ENCODE assay signal across 14 mouse cellular contexts in the genomic region with DNA sequence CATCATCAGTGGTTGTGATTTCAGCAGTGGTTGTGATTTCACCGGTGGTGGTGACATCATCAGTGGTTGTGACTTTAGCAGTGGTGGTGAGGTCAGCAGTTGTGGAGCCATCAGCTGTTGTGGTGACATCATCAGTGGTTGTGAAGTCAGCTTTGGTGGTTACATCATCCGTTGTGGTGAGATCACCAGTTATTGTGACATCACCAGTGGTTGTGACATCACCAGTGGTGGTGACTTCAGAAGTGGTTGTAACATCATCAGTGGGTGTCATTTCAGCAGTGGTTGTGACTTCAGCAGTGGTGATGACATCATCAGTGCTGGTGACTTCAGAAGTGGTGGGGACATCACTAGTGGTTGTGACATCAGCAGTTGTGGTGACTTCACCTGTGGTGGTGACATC. TPM values are rescaled to one million over a fixed set of nuclear protein-coding genes. Genes with fewer than 3 reads are reported as not detected.
DNase-seq lines count a peak whose midpoint lies in the region; ATAC-seq and TF ChIP-seq lines count a peak whose summit lies in the region.
"Had no signal": no experiment of that assay in that cellular context is flagged by ENCODE, and none has a peak within 500 bp of the region (broad histone marks: within the 10 kb centered on the region; RNA-seq: fewer than 3 reads in every experiment).

No protein-coding gene starts in this region.

- peaks cover 4% of the 10 kb centered on the region; the same call in 1 of the 2 replicates for H3K9me3 ChIP-seq in intestine, embryonic 14.5 days (ENCODE audit: control insufficient read depth, low read length)
- peaks cover 4% of the 10 kb centered on the region; the same call in 1 of the 2 replicates for H3K9me3 ChIP-seq in intestine, postnatal 0 days (ENCODE audit: control insufficient read depth)
- H3K9me3 ChIP-seq in liver, embryonic 13.5 days (replicated peaks), result peaks cover 32% of the 10 kb centered on the region

- intact Hi-C loops in left cerebral cortex, postnatal 10 days (cut with DNase I), result no loop called here

- no peak overlapping the region for H3K4me2 ChIP-seq in intestine, embryonic 14.5 days (ENCODE audit: low read length)
- H3K4me2 ChIP-seq in intestine, postnatal 0 days (replicated peaks; ENCODE audit: low read depth), result no peak overlapping the region
- no peak overlapping the region for H3K4me2 ChIP-seq in liver, embryonic 13.5 days

- ATAC-seq in intestine, embryonic 14.5 days (replicated peaks; ENCODE audit: low FRiP score, low TSS enrichment, low read depth), result no peak; the same call in 1 of the 2 replicates
- no peak for ATAC-seq in intestine, postnatal 0 days
- peak; percentile 58 for ATAC-seq in liver, embryonic 13.5 days (ENCODE audit: low read depth)

- no peaks in the 10 kb centered on the region for H3K4me1 ChIP-seq in intestine, embryonic 14.5 days (replicated peaks; ENCODE audit: control insufficient read depth, insufficient read depth, low read length)
- H3K4me1 ChIP-seq in intestine, postnatal 0 days (replicated peaks; ENCODE audit: control insufficient read depth, insufficient read depth, low read length), result no peaks in the 10 kb centered on the region
- H3K4me1 ChIP-seq in liver, embryonic 13.5 days (replicated peaks), result no peaks in the 10 kb centered on the region

- WGBS in intestine, embryonic 14.5 days, result 66% methylated on average over 2 of the region's 2 CpGs
- 73% methylated on average over 2 of the region's 2 CpGs for WGBS in intestine, postnatal 0 days
- WGBS in liver, embryonic 13.5 days (ENCODE audit: insufficient replicate concordance), result 45% methylated on average over 2 of the region's 2 CpGs

- no peak for TF ChIP-seq CTCF in intestine, postnatal 0 days (IDR thresholded peaks at IDR 0.05; ENCODE audit: low read depth)

- H3K27ac ChIP-seq in intestine, embryonic 14.5 days (ENCODE audit: low read depth), result no peak overlapping the region
- H3K27ac ChIP-seq in intestine, postnatal 0 days (ENCODE audit: low read depth, low read length), result no peak overlapping the region
- no peak overlapping the region for H3K27ac ChIP-seq in liver, embryonic 13.5 days
- H3K27ac ChIP-seq: liver, embryonic 14.5 days had no signal

- H3K27me3 ChIP-seq in intestine, embryonic 14.5 days (replicated peaks; ENCODE audit: control insufficient read depth, insufficient read depth, low read length), result no peaks in the 10 kb centered on the region
- no peaks in the 10 kb centered on the region for H3K27me3 ChIP-seq in intestine, postnatal 0 days (replicated peaks; ENCODE audit: control insufficient read depth, insufficient read depth, low read length)
- no peaks in the 10 kb centered on the region for H3K27me3 ChIP-seq in liver, embryonic 13.5 days

- H3K36me3 ChIP-seq in intestine, embryonic 14.5 days (ENCODE audit: control insufficient read depth, insufficient read depth, low read length), result no peaks in the 10 kb centered on the region
- H3K36me3 ChIP-seq in intestine, postnatal 0 days (ENCODE audit: control insufficient read depth, insufficient read depth), result peaks cover 20% of the 10 kb centered on the region; the same call in 1 of the 2 replicates
- H3K36me3 ChIP-seq in liver, embryonic 13.5 days, result 0 out of 2 replicates have a peak, but pooled peaks cover 6% of the 10 kb centered on the region

- no peak overlapping the region for H3K4me3 ChIP-seq in intestine, embryonic 14.5 days (ENCODE audit: low read depth, low read length)
- H3K4me3 ChIP-seq in intestine, postnatal 0 days (ENCODE audit: low read depth, low read length), result no peak overlapping the region
- no peak overlapping the region for H3K4me3 ChIP-seq in liver, embryonic 13.5 days (replicated peaks)

- peak; percentile 78 for DNase-seq in intestine, embryonic 14.5 days (ENCODE audit: low spot score)
- peak; percentile 69 for DNase-seq in CD4-positive helper T cell, adult 2 months (ENCODE audit: low read depth, low spot score)
- peak; percentile 40 for DNase-seq in WW6 (ENCODE audit: low read depth, low spot score)
- DNase-seq in liver, embryonic 13.5 days, result no peak
- no peak for DNase-seq in urinary bladder, adult 2 months (ENCODE audit: low spot score)
- no peak for DNase-seq in left cerebral cortex, postnatal 10 days (ENCODE audit: extremely low spot score in 1 of 2, low spot score in 2 of 2)
- no peak for DNase-seq in layer of hippocampus, postnatal 10 days (ENCODE audit: low spot score in 2 of 2)
- DNase-seq: adrenal gland, postnatal 14 days; cerebellum, adult 8-10 months; gastrocnemius, postnatal 36 days; heart, postnatal 4 days; thymus, postnatal 14 days had no signal

- no peak overlapping the region for H3K9ac ChIP-seq in intestine, embryonic 14.5 days (ENCODE audit: low read length)
- H3K9ac ChIP-seq in intestine, postnatal 0 days (ENCODE audit: low read depth, low read length), result no peak overlapping the region
- H3K9ac ChIP-seq in liver, embryonic 13.5 days, result no peak overlapping the region
- H3K9ac ChIP-seq: liver, embryonic 14.5 days had no signal

RNA-seq across cellular contexts. Expression of gene Muc3, which starts 3.5 kb away (rescaled TPM):
- 0.81 and 1.3 TPM in 2 replicates for polyA plus RNA-seq in intestine, embryonic 14.5 days (2014; fragmentation: Nextera tagmentation; extraction: Ambion mirVana)
- 42.9 and 45.0 TPM in 2 replicates for polyA plus RNA-seq in intestine, postnatal 0 days (2015; fragmentation: Nextera tagmentation; extraction: Ambion mirVana)
- not detected in 2 replicates for polyA plus RNA-seq in liver, embryonic 13.5 days (2015; fragmentation: Nextera tagmentation; extraction: Ambion mirVana)
- polyA plus RNA-seq in urinary bladder, adult 2 months (2012; rRNA removed), result not detected in 2 replicates
- total RNA-seq in left cerebral cortex, postnatal 10 days (2021), result not detected
- not detected for total RNA-seq in layer of hippocampus, postnatal 10 days (2021)
- total RNA-seq: adrenal gland, postnatal 14 days; gastrocnemius, postnatal 36 days; heart, postnatal 4 days had no signal
- polyA plus RNA-seq: liver, embryonic 14.5 days had no signal

RNA-seq across cellular contexts. Expression of gene Trim56, which starts 36.6 kb away (rescaled TPM):
- 8.5 and 9.7 TPM in 2 replicates for polyA plus RNA-seq in intestine, embryonic 14.5 days (2014; fragmentation: Nextera tagmentation; extraction: Ambion mirVana)
- 7.3 and 7.7 TPM in 2 replicates for polyA plus RNA-seq in intestine, postnatal 0 days (2015; fragmentation: Nextera tagmentation; extraction: Ambion mirVana)
- 8.4 and 9.9 TPM in 2 replicates for polyA plus RNA-seq in liver, embryonic 13.5 days (2015; fragmentation: Nextera tagmentation; extraction: Ambion mirVana)
- 5.7 and 11.9 TPM in 2 replicates for polyA plus RNA-seq in urinary bladder, adult 2 months (2012; rRNA removed)
- 1 to 10 TPM; 3.0 to 3.9 TPM for total RNA-seq in left cerebral cortex, postnatal 10 days (2021)
- 1 to 10 TPM; 4.8 to 5.2 TPM for total RNA-seq in layer of hippocampus, postnatal 10 days (2021)

RNA-seq across cellular contexts. Expression of gene Muc3a, which starts 59.6 kb away (rescaled TPM):
- 2.2 and 2.4 TPM in 2 replicates for polyA plus RNA-seq in intestine, embryonic 14.5 days (2014; fragmentation: Nextera tagmentation; extraction: Ambion mirVana)
- 17.1 and 18.0 TPM in 2 replicates for polyA plus RNA-seq in intestine, postnatal 0 days (2015; fragmentation: Nextera tagmentation; extraction: Ambion mirVana)
- 0.05 TPM in 1 of 2 replicates, not detected in the other for polyA plus RNA-seq in liver, embryonic 13.5 days (2015; fragmentation: Nextera tagmentation; extraction: Ambion mirVana)
- polyA plus RNA-seq in urinary bladder, adult 2 months (2012; rRNA removed), result 1.3 and 1.4 TPM in 2 replicates
- total RNA-seq in left cerebral cortex, postnatal 10 days (2021), result 1 to 10 TPM; 2.7 to 3.8 TPM
- 1 to 10 TPM; 3.5 to 5.2 TPM for total RNA-seq in layer of hippocampus, postnatal 10 days (2021)

Comparison
In these comparisons a context has a peak if more than half of its experiments do, and no peak if none do; other contexts are left out.
1. RNA of gene Muc3, which starts 3.5 kb away (polyA plus RNA-seq): 42.9 to 45.0 TPM in intestine, postnatal 0 days; 0.81 to 1.3 TPM in intestine, embryonic 14.5 days, not detected in liver, embryonic 13.5 days and not detected in urinary bladder, adult 2 months; every median in the first group is over 10 times any median in the second.
2. DNase-seq: peak in intestine, embryonic 14.5 days (single experiment), CD4-positive helper T cell, adult 2 months (single experiment) and WW6 (single experiment); none in liver, embryonic 13.5 days (single experiment), urinary bladder, adult 2 months (single experiment), left cerebral cortex, postnatal 10 days (0 of 2) and layer of hippocampus, postnatal 10 days (0 of 2).